Mouse (Mus musculus) ES-Bruce4 (cell line): ENCODE data around the gene Adh7.

ENCODE experiments used
- CTCF ChIP-seq: IDR thresholded peaks from one replicate; pipeline ENCODE4 v1.8.1; 2011; ENCODE audit warnings: low read depth, low read length
- POLR2A ChIP-seq: IDR thresholded peaks from one replicate; pipeline ENCODE4 v1.8.1; 2011; ENCODE audit warnings: low read length; ENCODE audit not compliant: insufficient read depth

DNA sequence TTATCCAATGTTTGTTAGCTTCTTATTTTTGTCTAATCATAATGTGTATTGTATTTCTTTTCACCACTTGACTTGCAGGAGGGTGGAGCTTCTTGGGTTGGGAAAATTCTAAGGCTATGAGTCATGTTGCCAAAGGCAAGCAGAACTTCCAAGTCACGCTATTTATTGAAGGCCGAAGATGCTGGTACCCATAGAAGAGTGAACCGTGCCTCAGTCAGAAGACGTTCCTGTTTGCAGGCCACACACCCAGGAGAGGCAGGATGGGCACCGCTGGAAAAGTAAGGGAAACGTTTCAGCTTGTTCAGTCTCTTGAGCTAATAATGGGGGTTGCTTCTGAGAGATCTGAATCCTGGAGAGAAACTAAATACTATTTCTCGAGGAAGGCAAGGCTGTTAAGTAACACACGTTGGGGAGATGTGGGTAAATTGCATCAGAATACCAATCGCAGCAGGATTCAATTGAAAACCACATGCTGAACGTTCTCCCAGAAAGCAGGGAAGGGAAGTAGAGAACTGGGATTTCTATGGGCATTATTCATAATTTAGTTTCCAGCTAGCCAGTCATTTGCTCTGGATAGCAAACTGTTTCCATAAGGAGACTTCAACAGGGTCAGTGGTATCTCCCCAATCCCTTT lies at the start of gene Adh7:
- TF ChIP-seq CTCF (no peak), POLR2A (no peak)
